Mouse (Mus musculus): ENCODE data around the gene Gm20824. TPM values are rescaled to one million over a fixed set of nuclear protein-coding genes. Genes with fewer than 3 reads are reported as not detected.

Gm20824 gene
- polyA plus RNA-seq (2017; shearing (Covaris generic)): not detected

GRCm38 (mm10) chrY:8257607-8258006, at the start of gene Gm20824:
Gene Gm20824, plus strand, starts transcription at chrY:8257907.

Other genes starting within 250 kb of the Gm20824 start
- not detected for gene Gm20825, start 186.4 kb upstream of the Gm20824 start, polyA plus RNA-seq (2017; shearing (Covaris generic))